ENCODE assay signal across 13 mouse cellular contexts in the genomic region with DNA sequence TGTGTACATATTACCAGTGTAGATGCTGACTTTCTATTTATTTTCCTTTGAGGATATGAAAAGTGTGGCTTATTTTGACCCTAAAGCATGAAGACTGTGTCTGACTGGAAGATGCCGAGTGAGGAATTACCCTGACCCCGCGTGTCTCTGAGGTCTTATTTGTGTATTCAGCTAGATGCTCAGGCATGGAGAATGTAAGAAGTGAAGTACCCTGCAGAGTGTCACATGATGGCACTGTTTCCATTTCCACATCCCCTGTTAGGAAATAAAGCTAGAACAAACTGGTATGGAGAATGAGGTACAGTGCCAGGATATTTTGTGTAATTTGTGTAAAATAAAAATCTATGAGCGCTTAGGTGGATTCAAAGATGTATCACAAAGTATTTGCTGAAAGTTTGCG.
DNase-seq lines count a peak whose midpoint lies in the region; ATAC-seq and TF ChIP-seq lines count a peak whose summit lies in the region.
"Had no signal": no experiment of that assay in that cellular context is flagged by ENCODE, and none has a peak within 500 bp of the region (broad histone marks: within the 10 kb centered on the region; RNA-seq: fewer than 3 reads in every experiment).

No protein-coding gene starts in this region.

- WGBS in intestine, postnatal 0 days = 62% methylated on average over 5 of the region's 5 CpGs
- WGBS in intestine, embryonic 16.5 days = 54% methylated on average over 5 of the region's 5 CpGs
- WGBS in forebrain, embryonic 13.5 days = 64% methylated on average over 5 of the region's 5 CpGs
- 56% methylated on average over 5 of the region's 5 CpGs for WGBS in hindbrain, embryonic 16.5 days

- no peaks in the 10 kb centered on the region for H3K36me3 ChIP-seq in intestine, postnatal 0 days (ENCODE audit: control insufficient read depth, insufficient read depth)
- H3K36me3 ChIP-seq in intestine, embryonic 16.5 days (ENCODE audit: control insufficient read depth, insufficient read depth, low read length) = no peaks in the 10 kb centered on the region
- no peaks in the 10 kb centered on the region for H3K36me3 ChIP-seq in forebrain, embryonic 13.5 days (ENCODE audit: poor library complexity, severe bottlenecking)
- no peaks in the 10 kb centered on the region for H3K36me3 ChIP-seq in hindbrain, embryonic 16.5 days (ENCODE audit: control insufficient read depth, insufficient read depth, low read length)

- H3K9me3 ChIP-seq in intestine, postnatal 0 days (ENCODE audit: control insufficient read depth) = no peaks in the 10 kb centered on the region
- H3K9me3 ChIP-seq in intestine, embryonic 16.5 days (ENCODE audit: control insufficient read depth, low read length) = no peaks in the 10 kb centered on the region
- no peaks in the 10 kb centered on the region for H3K9me3 ChIP-seq in forebrain, embryonic 13.5 days (replicated peaks)
- H3K9me3 ChIP-seq in hindbrain, embryonic 16.5 days (ENCODE audit: control insufficient read depth, low read length) = no peaks in the 10 kb centered on the region

- no peak overlapping the region for H3K4me3 ChIP-seq in intestine, postnatal 0 days (ENCODE audit: low read depth, low read length)
- H3K4me3 ChIP-seq in intestine, embryonic 16.5 days (ENCODE audit: low read length) = no peak overlapping the region
- no peak overlapping the region for H3K4me3 ChIP-seq in forebrain, embryonic 13.5 days
- no peak overlapping the region for H3K4me3 ChIP-seq in hindbrain, embryonic 16.5 days (ENCODE audit: low read length)
- no peak overlapping the region for H3K4me3 ChIP-seq in layer of hippocampus, adult 2 months
- H3K4me3 ChIP-seq: left cerebral cortex, adult 2 months had no signal

- no peaks in the 10 kb centered on the region for H3K27me3 ChIP-seq in intestine, postnatal 0 days (replicated peaks; ENCODE audit: control insufficient read depth, insufficient read depth, low read length)
- H3K27me3 ChIP-seq in intestine, embryonic 16.5 days (replicated peaks; ENCODE audit: control insufficient read depth, insufficient read depth, low read length) = no peaks in the 10 kb centered on the region
- no peaks in the 10 kb centered on the region for H3K27me3 ChIP-seq in forebrain, embryonic 13.5 days
- no peaks in the 10 kb centered on the region for H3K27me3 ChIP-seq in hindbrain, embryonic 16.5 days (replicated peaks; ENCODE audit: control insufficient read depth, insufficient read depth, low read length)

- ATAC-seq in intestine, postnatal 0 days = no peak
- no peak for ATAC-seq in intestine, embryonic 16.5 days
- peak; percentile 84 for ATAC-seq in forebrain, embryonic 13.5 days
- peak; percentile 82 for ATAC-seq in hindbrain, embryonic 16.5 days

- no peak overlapping the region for H3K9ac ChIP-seq in intestine, postnatal 0 days (ENCODE audit: low read depth, low read length)
- H3K9ac ChIP-seq in intestine, embryonic 16.5 days (ENCODE audit: low read depth, low read length) = no peak overlapping the region
- no peak overlapping the region for H3K9ac ChIP-seq in forebrain, embryonic 13.5 days
- H3K9ac ChIP-seq in hindbrain, embryonic 16.5 days (ENCODE audit: low read depth, low read length) = no peak overlapping the region

- peak; percentile 39 for TF ChIP-seq CTCF in intestine, postnatal 0 days (IDR thresholded peaks at IDR 0.05; ENCODE audit: low read depth)
- no peak; the same call in none of the 2 replicates for TF ChIP-seq CTCF in layer of hippocampus, adult 2 months (conservative IDR thresholded peaks at IDR 0.05)

- peak; percentile 53 for DNase-seq in retina, embryonic 14.5 days (ENCODE audit: low spot score)
- DNase-seq in urinary bladder, postnatal 10 days (ENCODE audit: low spot score) = no peak
- no peak for DNase-seq in layer of hippocampus, adult 2 months (ENCODE audit: low spot score in 2 of 2)
- DNase-seq: adrenal gland, postnatal 10 days; gastrocnemius, postnatal 36 days; kidney, postnatal 14 days; liver; lung, postnatal 10 days had no signal

- no peaks in the 10 kb centered on the region for H3K4me1 ChIP-seq in intestine, postnatal 0 days (replicated peaks; ENCODE audit: control insufficient read depth, insufficient read depth, low read length)
- H3K4me1 ChIP-seq in intestine, embryonic 16.5 days (ENCODE audit: control insufficient read depth, insufficient read depth, low read length) = no peaks in the 10 kb centered on the region
- H3K4me1 ChIP-seq in forebrain, embryonic 13.5 days = no peaks in the 10 kb centered on the region
- no peaks in the 10 kb centered on the region for H3K4me1 ChIP-seq in hindbrain, embryonic 16.5 days (ENCODE audit: control insufficient read depth, insufficient read depth, low read depth, low read length)

- H3K27ac ChIP-seq in intestine, postnatal 0 days (ENCODE audit: low read depth, low read length) = no peak overlapping the region
- no peak overlapping the region for H3K27ac ChIP-seq in intestine, embryonic 16.5 days (ENCODE audit: low read length)
- no peak overlapping the region for H3K27ac ChIP-seq in forebrain, embryonic 13.5 days
- H3K27ac ChIP-seq in hindbrain, embryonic 16.5 days (ENCODE audit: low read depth, low read length) = no peak overlapping the region
- H3K27ac ChIP-seq in layer of hippocampus, adult 2 months = no peak overlapping the region
- H3K27ac ChIP-seq: left cerebral cortex, adult 2 months had no signal

- no peak overlapping the region for H3K4me2 ChIP-seq in intestine, postnatal 0 days (replicated peaks; ENCODE audit: low read depth)
- H3K4me2 ChIP-seq in intestine, embryonic 16.5 days (ENCODE audit: low read depth, low read length) = no peak overlapping the region
- no peak overlapping the region for H3K4me2 ChIP-seq in forebrain, embryonic 13.5 days
- H3K4me2 ChIP-seq in hindbrain, embryonic 16.5 days (ENCODE audit: low read length) = no peak overlapping the region

Comparison
In these comparisons a context has a peak if more than half of its experiments do, and no peak if none do; other contexts are left out.
1. ATAC-seq: peak in forebrain, embryonic 13.5 days (single experiment) and hindbrain, embryonic 16.5 days (single experiment); none in intestine, postnatal 0 days (single experiment) and intestine, embryonic 16.5 days (single experiment).